Mouse (Mus musculus): ENCODE data around the gene Psmb7.

Psmb7 gene

GRCm38 (mm10) chr2:38545706-38546105 lies 98.2 kb downstream of the Psmb7 start:
- no peak for DNase-seq (ENCODE audit: low read depth, low spot score)

- DNase-seq (ENCODE audit: low read depth, low spot score): no peak
Observed at GRCm38 (mm10) chr2:38544982-38545381, 98.9 kb downstream of the Psmb7 start.

GRCm38 (mm10) chr2:38544341-38544740 lies 99.5 kb downstream of the Psmb7 start:
- DNase-seq (ENCODE audit: low read depth, low spot score): no peak

- DNase-seq (ENCODE audit: low read depth, low spot score): no peak
Observed at GRCm38 (mm10) chr2:38543158-38543557, 100.7 kb downstream of the Psmb7 start.

- no peak for DNase-seq (ENCODE audit: low read depth, low spot score)
Observed at GRCm38 (mm10) chr2:38542366-38542765, 101.5 kb downstream of the Psmb7 start.

- DNase-seq (ENCODE audit: low read depth, low spot score): no peak
Observed at GRCm38 (mm10) chr2:38541570-38541969, 102.3 kb downstream of the Psmb7 start.

- DNase-seq (ENCODE audit: low read depth, low spot score): no peak
Observed at GRCm38 (mm10) chr2:38541101-38541500, 102.8 kb downstream of the Psmb7 start.

GRCm38 (mm10) chr2:38540666-38541065 lies 103.2 kb downstream of the Psmb7 start:
- no peak for DNase-seq (ENCODE audit: low read depth, low spot score)

- no peak for DNase-seq (ENCODE audit: low read depth, low spot score)
Observed at GRCm38 (mm10) chr2:38539677-38540076, 104.2 kb downstream of the Psmb7 start.
